Mouse (Mus musculus): ENCODE results near the gene C1qtnf12. TPM values are rescaled to one million over a fixed set of nuclear protein-coding genes. Genes with fewer than 3 reads are reported as not detected.

C1qtnf12 gene
- polyA plus RNA-seq, 1 experiment from 2014 or later, result 19.8 TPM

GRCm38 (mm10) chr4:155963106-155963505 lies 988 bp downstream of the C1qtnf12 start:
- H3K27ac ChIP-seq (ENCODE audit: low read depth, low read length), result no peak overlapping the region
- 45% methylated on average over 7 of the region's 7 CpGs for WGBS
- H3K4me3 ChIP-seq (ENCODE audit: low read depth, low read length), result peak overlapping the region; percentile 41; the same call in 1 of the 2 replicates
- no peaks in the 10 kb centered on the region for H3K9me3 ChIP-seq (ENCODE audit: control insufficient read depth, low read length)
- ATAC-seq (ENCODE audit: low FRiP score) (no peak), DNase-seq (ENCODE audit: low spot score, missing footprints) (no peak)
- peaks cover 14% of the 10 kb centered on the region; the same call in 1 of the 2 replicates for H3K4me1 ChIP-seq (ENCODE audit: control insufficient read depth, insufficient read depth, low read length)
- peak overlapping the region; percentile 62 for H3K9ac ChIP-seq (ENCODE audit: low read length)
- peaks cover 5% of the 10 kb centered on the region; the same call in 1 of the 2 replicates for H3K36me3 ChIP-seq (ENCODE audit: control insufficient read depth, insufficient read depth, low read length)
- H3K4me2 ChIP-seq, result peak overlapping the region; percentile 83
- H3K27me3 ChIP-seq (ENCODE audit: control insufficient read depth, insufficient read depth, low read length), result no peaks in the 10 kb centered on the region

DNA sequence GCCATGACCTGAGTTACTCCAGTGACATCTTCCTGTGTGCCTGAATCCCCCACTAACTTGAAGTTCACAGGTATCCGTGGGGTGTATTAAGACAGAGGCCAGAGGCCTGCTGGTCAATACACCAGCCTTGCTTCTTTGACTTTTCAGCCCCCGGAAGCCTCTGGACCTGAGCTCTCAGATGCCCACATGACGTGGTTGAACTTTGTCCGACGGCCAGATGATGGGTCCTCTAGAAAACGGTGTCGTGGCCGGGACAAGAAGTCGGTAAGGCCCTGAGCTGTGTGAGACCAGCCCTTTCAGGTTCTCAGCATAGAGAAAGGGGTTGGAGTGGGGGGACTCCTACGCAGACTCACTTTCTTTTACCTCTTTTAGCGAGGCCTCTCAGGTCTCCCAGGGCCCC lies 2.3 kb downstream of the C1qtnf12 start:
- Histone ChIP-seq H3K36me3 (ENCODE audit: control insufficient read depth, insufficient read depth, low read length) (0 out of 2 replicates have a peak, but pooled peaks cover 4% of the 10 kb centered on the region), H3K4me2 (no peak overlapping the region), H3K27me3 (ENCODE audit: control insufficient read depth, insufficient read depth, low read length) (no peaks in the 10 kb centered on the region), H3K4me1 (ENCODE audit: control insufficient read depth, insufficient read depth, low read length) (peaks cover 14% of the 10 kb centered on the region; the same call in 1 of the 2 replicates), H3K27ac (ENCODE audit: low read depth, low read length) (no peak overlapping the region), H3K9ac (ENCODE audit: low read length) (no peak overlapping the region), H3K4me3 (ENCODE audit: low read depth, low read length) (no peak overlapping the region), H3K9me3 (ENCODE audit: control insufficient read depth, low read length) (no peaks in the 10 kb centered on the region)
- ATAC-seq (ENCODE audit: low FRiP score), result no peak
- DNase-seq (ENCODE audit: low spot score, missing footprints), result no peak
- 95% methylated on average over 11 of the region's 11 CpGs for WGBS

DNA sequence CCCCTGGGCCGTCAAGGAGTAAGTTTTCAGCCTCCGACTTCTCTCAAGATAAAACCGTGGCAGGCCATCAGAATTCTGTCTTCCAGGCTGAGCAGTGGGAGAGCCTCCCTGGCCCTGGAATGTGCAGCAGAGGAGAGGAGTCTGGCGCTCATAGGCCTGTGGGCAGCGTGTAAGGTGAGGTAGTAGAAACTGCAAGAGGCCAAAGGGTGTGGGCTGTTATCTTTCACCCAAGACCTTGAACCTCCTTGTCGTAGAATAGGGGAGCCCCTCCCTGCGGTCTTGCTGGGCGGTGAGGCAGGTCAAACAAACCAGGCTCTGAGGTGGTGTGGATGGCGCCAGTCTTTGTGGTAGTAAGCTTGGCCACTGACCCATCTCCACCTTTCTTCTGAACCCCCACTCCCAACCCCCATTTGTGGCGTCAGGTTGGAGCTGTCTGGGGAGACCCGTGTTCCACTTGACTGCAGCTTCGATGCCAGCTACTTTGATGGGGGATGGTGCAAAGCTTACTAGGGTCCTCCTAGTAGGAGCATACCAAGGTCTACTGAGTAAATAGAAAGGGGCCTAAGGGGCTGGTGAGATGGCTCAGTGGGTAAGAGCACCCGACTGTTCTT lies 7.0 kb downstream of the C1qtnf12 start:
- Histone ChIP-seq H3K27ac (ENCODE audit: low read depth, low read length) (no peak overlapping the region), H3K4me3 (ENCODE audit: low read depth, low read length) (no peak overlapping the region), H3K4me2 (no peak overlapping the region), H3K36me3 (ENCODE audit: control insufficient read depth, insufficient read depth, low read length) (0 out of 2 replicates have a peak, but pooled peaks cover 4% of the 10 kb centered on the region), H3K4me1 (ENCODE audit: control insufficient read depth, insufficient read depth, low read length) (peaks cover 2% of the 10 kb centered on the region), H3K9me3 (ENCODE audit: control insufficient read depth, low read length) (no peaks in the 10 kb centered on the region), H3K9ac (ENCODE audit: low read length) (no peak overlapping the region), H3K27me3 (ENCODE audit: control insufficient read depth, insufficient read depth, low read length) (no peaks in the 10 kb centered on the region)
- whole genome bisulfite sequencing, result 87% methylated on average over 13 of the region's 13 CpGs
- DNase-seq (ENCODE audit: low spot score, missing footprints) (no peak), ATAC-seq (ENCODE audit: low FRiP score) (no peak)

GRCm38 (mm10) chr4:155970286-155970685 lies 8.2 kb downstream of the C1qtnf12 start:
- H3K27me3 ChIP-seq (ENCODE audit: control insufficient read depth, insufficient read depth, low read length), result no peaks in the 10 kb centered on the region
- H3K36me3 ChIP-seq (ENCODE audit: control insufficient read depth, insufficient read depth, low read length), result no peaks in the 10 kb centered on the region
- no peak overlapping the region for H3K9ac ChIP-seq (ENCODE audit: low read length)
- no peak for ATAC-seq (ENCODE audit: low FRiP score)
- H3K9me3 ChIP-seq (ENCODE audit: control insufficient read depth, low read length), result no peaks in the 10 kb centered on the region
- no peak overlapping the region for H3K4me3 ChIP-seq (ENCODE audit: low read depth, low read length)
- WGBS, result 91% methylated on average over 5 of the region's 5 CpGs
- DNase-seq (ENCODE audit: low spot score, missing footprints), result no peak
- peaks cover 2% of the 10 kb centered on the region for H3K4me1 ChIP-seq (ENCODE audit: control insufficient read depth, insufficient read depth, low read length)
- H3K27ac ChIP-seq (ENCODE audit: low read depth, low read length), result no peak overlapping the region
- H3K4me2 ChIP-seq, result no peak overlapping the region

DNA sequence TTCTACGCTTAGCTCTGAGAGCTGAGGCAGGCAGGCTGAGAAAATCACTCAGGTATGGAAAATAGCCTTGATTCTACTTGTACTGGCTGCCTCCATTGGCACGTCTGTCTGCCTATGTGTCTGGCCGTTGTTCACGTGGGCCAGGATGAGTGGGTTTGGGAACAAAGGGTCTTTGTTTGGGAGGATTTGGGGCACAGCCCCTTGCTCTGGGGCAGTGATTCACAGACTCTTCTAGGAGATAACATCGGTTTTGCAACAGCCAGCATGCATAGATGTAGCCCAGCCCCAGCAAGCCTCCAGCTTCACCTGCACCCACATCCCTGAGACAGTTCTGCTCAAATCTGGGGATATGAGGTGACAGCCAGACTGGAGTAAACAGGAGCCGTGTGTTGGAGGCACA lies 10.5 kb downstream of the C1qtnf12 start:
- Histone ChIP-seq H3K4me1 (ENCODE audit: control insufficient read depth, insufficient read depth, low read length) (peaks cover 2% of the 10 kb centered on the region), H3K36me3 (ENCODE audit: control insufficient read depth, insufficient read depth, low read length) (no peaks in the 10 kb centered on the region), H3K4me3 (ENCODE audit: low read depth, low read length) (no peak overlapping the region), H3K27ac (ENCODE audit: low read depth, low read length) (no peak overlapping the region), H3K9ac (ENCODE audit: low read length) (no peak overlapping the region; the same call in 1 of the 2 replicates), H3K4me2 (no peak overlapping the region), H3K9me3 (ENCODE audit: control insufficient read depth, low read length) (no peaks in the 10 kb centered on the region), H3K27me3 (ENCODE audit: control insufficient read depth, insufficient read depth, low read length) (no peaks in the 10 kb centered on the region)
- ATAC-seq (ENCODE audit: low FRiP score), result no peak
- 49% methylated on average over 6 of the region's 6 CpGs for WGBS
- no peak for DNase-seq (ENCODE audit: low spot score, missing footprints)

GRCm38 (mm10) chr4:155973239-155973638 lies 11.1 kb downstream of the C1qtnf12 start:
- H3K36me3 ChIP-seq (ENCODE audit: control insufficient read depth, insufficient read depth, low read length), result no peaks in the 10 kb centered on the region
- H3K27ac ChIP-seq (ENCODE audit: low read depth, low read length), result no peak overlapping the region
- H3K4me1 ChIP-seq (ENCODE audit: control insufficient read depth, insufficient read depth, low read length), result peaks cover 2% of the 10 kb centered on the region
- no peak overlapping the region for H3K4me3 ChIP-seq (ENCODE audit: low read depth, low read length)
- H3K9ac ChIP-seq (ENCODE audit: low read length), result no peak overlapping the region
- WGBS, result 81% methylated on average over 2 of the region's 2 CpGs
- H3K4me2 ChIP-seq, result no peak overlapping the region
- H3K27me3 ChIP-seq (ENCODE audit: control insufficient read depth, insufficient read depth, low read length), result no peaks in the 10 kb centered on the region
- H3K9me3 ChIP-seq (ENCODE audit: control insufficient read depth, low read length), result no peaks in the 10 kb centered on the region
- DNase-seq (ENCODE audit: low spot score, missing footprints), result no peak
- no peak for ATAC-seq (ENCODE audit: low FRiP score)

DNA sequence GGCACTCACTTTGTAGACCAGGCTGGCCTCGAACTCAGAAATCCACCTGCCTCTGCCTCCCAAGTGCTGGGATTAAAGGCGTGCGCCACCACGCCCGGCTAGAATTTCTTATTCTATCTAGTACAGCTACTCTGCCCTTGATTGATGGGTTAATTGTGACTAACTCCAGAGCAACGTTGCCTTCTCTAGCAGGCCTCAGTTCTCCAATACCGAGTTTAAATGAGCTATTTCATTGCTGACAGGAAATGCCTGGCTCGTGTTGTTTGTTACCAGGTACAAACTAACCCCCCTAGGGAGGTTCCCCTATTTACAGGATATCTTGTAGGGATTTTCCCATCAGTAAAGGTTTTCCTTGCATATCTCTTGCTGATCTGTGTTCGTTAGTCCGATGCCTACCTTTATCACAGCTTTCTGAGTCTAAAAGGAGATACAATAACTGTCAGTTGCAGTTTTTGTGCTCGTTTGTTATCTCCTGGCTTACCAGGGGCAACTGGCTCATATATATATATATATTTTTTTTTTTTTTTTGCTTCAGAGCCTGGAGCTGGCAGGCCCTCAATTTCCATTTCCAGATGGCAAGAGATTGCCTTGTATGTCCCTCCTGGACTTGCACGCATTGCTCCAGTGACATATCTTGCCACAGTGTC lies 19.4 kb downstream of the C1qtnf12 start:
- WGBS, result 86% methylated on average over 12 of the region's 12 CpGs
- Histone ChIP-seq H3K27me3 (ENCODE audit: control insufficient read depth, insufficient read depth, low read length) (no peaks in the 10 kb centered on the region), H3K4me2 (no peak overlapping the region), H3K4me3 (ENCODE audit: low read depth, low read length) (no peak overlapping the region), H3K9me3 (ENCODE audit: control insufficient read depth, low read length) (no peaks in the 10 kb centered on the region), H3K36me3 (ENCODE audit: control insufficient read depth, insufficient read depth, low read length) (no peaks in the 10 kb centered on the region), H3K4me1 (ENCODE audit: control insufficient read depth, insufficient read depth, low read length) (peaks cover 2% of the 10 kb centered on the region; the same call in 1 of the 2 replicates), H3K27ac (ENCODE audit: low read depth, low read length) (no peak overlapping the region), H3K9ac (ENCODE audit: low read length) (no peak overlapping the region)
- DNase-seq (ENCODE audit: low spot score, missing footprints) (no peak), ATAC-seq (ENCODE audit: low FRiP score) (no peak)

GRCm38 (mm10) chr4:155983788-155984187 lies 21.7 kb downstream of the C1qtnf12 start:
- Histone ChIP-seq H3K4me2 (0 out of 2 replicates have a peak overlapping the region, but pooled peaks have one; percentile 4), H3K9ac (ENCODE audit: low read length) (no peak overlapping the region), H3K27me3 (ENCODE audit: control insufficient read depth, insufficient read depth, low read length) (no peaks in the 10 kb centered on the region), H3K4me3 (ENCODE audit: low read depth, low read length) (no peak overlapping the region), H3K4me1 (ENCODE audit: control insufficient read depth, insufficient read depth, low read length) (peaks cover 2% of the 10 kb centered on the region; the same call in 1 of the 2 replicates), H3K9me3 (ENCODE audit: control insufficient read depth, low read length) (no peaks in the 10 kb centered on the region), H3K36me3 (ENCODE audit: control insufficient read depth, insufficient read depth, low read length) (no peaks in the 10 kb centered on the region), H3K27ac (ENCODE audit: low read depth, low read length) (no peak overlapping the region)
- 17% methylated on average over 2 of the region's 2 CpGs for WGBS
- peak; percentile 80 for DNase-seq (ENCODE audit: low spot score, missing footprints)
- ATAC-seq (ENCODE audit: low FRiP score), result no peak

- DNase-seq (ENCODE audit: low spot score, missing footprints) (no peak), ATAC-seq (ENCODE audit: low FRiP score) (no peak)
- 85% methylated on average over 22 of the region's 22 CpGs for WGBS
- H3K4me3 ChIP-seq (ENCODE audit: low read depth, low read length), result peak overlapping the region; percentile 90
- no peak overlapping the region for H3K27ac ChIP-seq (ENCODE audit: low read depth, low read length)
- no peaks in the 10 kb centered on the region for H3K9me3 ChIP-seq (ENCODE audit: control insufficient read depth, low read length)
- H3K9ac ChIP-seq (ENCODE audit: low read length), result peak overlapping the region; percentile 79
- peak overlapping the region; percentile 95 for H3K4me2 ChIP-seq
- H3K4me1 ChIP-seq (ENCODE audit: control insufficient read depth, insufficient read depth, low read length), result peaks cover 22% of the 10 kb centered on the region
- H3K36me3 ChIP-seq (ENCODE audit: control insufficient read depth, insufficient read depth, low read length), result peaks cover 2% of the 10 kb centered on the region; the same call in 1 of the 2 replicates
- no peaks in the 10 kb centered on the region for H3K27me3 ChIP-seq (ENCODE audit: control insufficient read depth, insufficient read depth, low read length)
These were observed 29.2 kb downstream of the C1qtnf12 start for GRCm38 (mm10) chr4:155991211-155991907.
